Mouse (Mus musculus) heart, postnatal 36 days (tissue): Measurements from ENCODE around the gene Nup153. TPM values are rescaled to one million over a fixed set of nuclear protein-coding genes. Genes with fewer than 3 reads are reported as not detected.

Experiments used
- total RNA-seq, 2 experiments: library from RNA; stranded (reverse); gene quantifications; 2 replicates each; pipeline ENCODE4 v1.2.3; 2021

Nup153 gene
- total RNA-seq, 2 experiments from 2014 or later = 29.0 to 41.1 TPM

Other genes starting within 250 kb of the Nup153 start
- gene Cap2, start 226.1 kb downstream of the Nup153 start, total RNA-seq = 100 to 1,000 TPM; 141 to 147 TPM
- 10 to 100 TPM; 36.4 to 37.4 TPM for gene Fam8a1, start 58.4 kb downstream of the Nup153 start, total RNA-seq
- gene Kif13a, start 201.9 kb upstream of the Nup153 start, total RNA-seq = 100 to 1,000 TPM; 109 to 112 TPM